8 mouse cellular contexts compared by ENCODE assay signal in the genomic region with DNA sequence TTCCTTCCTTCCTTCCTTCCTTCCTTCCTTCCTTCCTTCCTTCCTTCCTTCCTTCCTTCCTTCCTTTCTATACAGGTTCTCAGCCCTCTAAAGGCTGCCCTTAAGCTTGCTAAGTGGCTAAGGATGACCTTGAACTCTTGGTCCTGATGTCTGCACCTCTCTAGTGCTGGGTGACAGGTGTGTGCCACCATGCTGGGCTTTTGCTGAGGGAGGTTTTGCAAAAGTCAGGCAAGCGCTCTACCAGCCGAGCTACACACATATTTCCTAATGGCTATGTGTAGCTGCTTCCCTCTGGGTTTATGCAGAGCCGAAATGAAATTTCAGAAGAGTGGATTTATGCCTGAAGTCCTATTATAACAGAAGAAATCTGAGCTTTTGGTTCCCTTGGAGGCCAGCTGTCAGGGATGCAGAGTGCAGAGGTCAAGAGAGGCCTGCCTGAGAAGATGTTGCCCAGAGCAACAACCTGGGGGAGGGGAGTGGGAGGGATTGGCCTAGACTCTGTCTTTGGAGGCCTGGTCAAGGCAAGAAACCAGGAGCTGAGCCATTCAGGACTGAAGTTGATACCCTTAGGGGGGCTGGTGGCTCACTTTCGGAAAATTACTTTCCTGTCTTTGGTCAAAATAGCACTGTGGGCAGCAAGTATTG. TPM values are rescaled to one million over a fixed set of nuclear protein-coding genes. Genes with fewer than 3 reads are reported as not detected.
A peak's percentile ranks its signal among the peaks of the same experiment; 100 is the strongest.
DNase-seq lines count a peak whose midpoint lies in the region; ATAC-seq and TF ChIP-seq lines count a peak whose summit lies in the region.

No protein-coding gene starts in this region.

- peak overlapping the region; percentile 32 for H3K4me2 ChIP-seq in limb, embryonic 12.5 days
- no peak overlapping the region for H3K4me2 ChIP-seq in stomach, embryonic 16.5 days (ENCODE audit: low read depth, low read length)

- peaks cover 10% of the 10 kb centered on the region for H3K4me1 ChIP-seq in ES-Bruce4 (ENCODE audit: control insufficient read depth, insufficient read depth, low read length)
- H3K4me1 ChIP-seq in limb, embryonic 12.5 days (replicated peaks), result peaks cover 78% of the 10 kb centered on the region
- peaks cover 32% of the 10 kb centered on the region for H3K4me1 ChIP-seq in stomach, embryonic 16.5 days (ENCODE audit: control insufficient read depth, insufficient read depth, low read length)

- no peaks in the 10 kb centered on the region for H3K36me3 ChIP-seq in ES-Bruce4 (ENCODE audit: control insufficient read depth, insufficient read depth, low read length, poor library complexity, severe bottlenecking)
- no peaks in the 10 kb centered on the region for H3K36me3 ChIP-seq in limb, embryonic 12.5 days
- H3K36me3 ChIP-seq in stomach, embryonic 16.5 days (ENCODE audit: control insufficient read depth, insufficient read depth, low read length), result no peaks in the 10 kb centered on the region

- TF ChIP-seq POLR2A in ES-Bruce4 (IDR thresholded peaks at IDR 0.05; ENCODE audit: insufficient read depth, low read length), result no peak

- no peaks in the 10 kb centered on the region for H3K27me3 ChIP-seq in ES-Bruce4 (ENCODE audit: control insufficient read depth, insufficient read depth, low read length, poor library complexity, severe bottlenecking)
- H3K27me3 ChIP-seq in limb, embryonic 12.5 days, result no peaks in the 10 kb centered on the region
- H3K27me3 ChIP-seq in stomach, embryonic 16.5 days (ENCODE audit: control insufficient read depth, insufficient read depth, low read length), result no peaks in the 10 kb centered on the region

- H3K9me3 ChIP-seq in ES-Bruce4 (replicated peaks; ENCODE audit: control insufficient read depth, insufficient read depth, low read length, poor library complexity, severe bottlenecking), result no peaks in the 10 kb centered on the region
- peaks cover 5% of the 10 kb centered on the region; the same call in 1 of the 2 replicates for H3K9me3 ChIP-seq in limb, embryonic 12.5 days
- H3K9me3 ChIP-seq in stomach, embryonic 16.5 days (replicated peaks; ENCODE audit: control insufficient read depth, low read length), result no peaks in the 10 kb centered on the region

- TF ChIP-seq CTCF in ES-Bruce4 (IDR thresholded peaks at IDR 0.05; ENCODE audit: low read depth, low read length), result no peak

- peak; percentile 84 for DNase-seq in adipocyte (ENCODE audit: low spot score)
- peak; percentile 62 to 67 for DNase-seq in heart, adult 9 months (ENCODE audit: low spot score in 2 of 2)
- DNase-seq in cerebellum, adult 9-11 months, result no peak
- DNase-seq in layer of hippocampus, adult 8-10 months (ENCODE audit: low spot score in 2 of 2), result no peak
- no peak for DNase-seq in adrenal gland, postnatal 36 days

- peak; percentile 47; the same call in 1 of the 2 replicates for TF ChIP-seq EP300 in ES-Bruce4 (IDR thresholded peaks at IDR 0.05; ENCODE audit: insufficient read depth, low read depth, low read length)

- H3K4me3 ChIP-seq in ES-Bruce4 (ENCODE audit: low read depth, low read length), result no peak overlapping the region
- H3K4me3 ChIP-seq in limb, embryonic 12.5 days (replicated peaks), result no peak overlapping the region
- no peak overlapping the region for H3K4me3 ChIP-seq in stomach, embryonic 16.5 days (replicated peaks; ENCODE audit: low read length)

- ATAC-seq in limb, embryonic 12.5 days (ENCODE audit: insufficient number of reproducible peaks, insufficient read depth, low FRiP score, low TSS enrichment, low read depth), result 0 out of 2 replicates have a peak, but pooled peaks have one; percentile 49
- no peak; the same call in 1 of the 2 replicates for ATAC-seq in stomach, embryonic 16.5 days (ENCODE audit: insufficient read depth, low FRiP score)

- peak overlapping the region; percentile 42; the same call in 1 of the 2 replicates for H3K9ac ChIP-seq in ES-Bruce4 (ENCODE audit: low read depth, poor library complexity, severe bottlenecking)
- H3K9ac ChIP-seq in limb, embryonic 12.5 days (replicated peaks), result no peak overlapping the region
- H3K9ac ChIP-seq in stomach, embryonic 16.5 days (ENCODE audit: low read length), result peak overlapping the region; percentile 63

- H3K27ac ChIP-seq in ES-Bruce4 (ENCODE audit: insufficient read depth, low read length), result peak overlapping the region; percentile 82
- peak overlapping the region; percentile 96 for H3K27ac ChIP-seq in limb, embryonic 12.5 days
- H3K27ac ChIP-seq in stomach, embryonic 16.5 days (ENCODE audit: low read length), result peak overlapping the region; percentile 94

- WGBS in limb, embryonic 12.5 days, result 21% methylated on average over 4 of the region's 4 CpGs
- WGBS in stomach, embryonic 16.5 days, result 56% methylated on average over 4 of the region's 4 CpGs

RNA-seq across cellular contexts. Expression of a gene that starts 24.1 kb away (rescaled TPM):
- 116 and 119 TPM in 2 replicates for polyA plus RNA-seq in ES-Bruce4 (2011; ENCODE audit: insufficient read depth, insufficient read length, low read depth, missing spikeins)
- polyA plus RNA-seq in limb, embryonic 12.5 days (2016; fragmentation: Nextera tagmentation; extraction: Ambion mirVana), result 176 and 187 TPM in 2 replicates
- polyA plus RNA-seq in stomach, embryonic 16.5 days (2015; fragmentation: Nextera tagmentation; extraction: Ambion mirVana), result 119 and 124 TPM in 2 replicates
- 100 to 1,000 TPM; 103 to 126 (median 119) TPM for total RNA-seq in layer of hippocampus, adult 8-10 months (2022)
- 100 to 1,000 TPM in 1 of 2 experiments, 10 to 100 TPM in 1; 51.6 to 117 TPM for total RNA-seq in adrenal gland, postnatal 36 days (2021)

Comparison
In these comparisons a context has a peak if more than half of its experiments do, and no peak if none do; other contexts are left out.
1. DNase-seq: peak in adipocyte (single experiment) and heart, adult 9 months (2 of 2); none in cerebellum, adult 9-11 months (single experiment), layer of hippocampus, adult 8-10 months (0 of 2) and adrenal gland, postnatal 36 days (0 of 2).
2. Peak in every context shown above with its lines, with median percentiles within 50 percentile points of each other: H3K27ac ChIP-seq.